Mouse (Mus musculus): ENCODE data around the gene Aebp1.

DNA sequence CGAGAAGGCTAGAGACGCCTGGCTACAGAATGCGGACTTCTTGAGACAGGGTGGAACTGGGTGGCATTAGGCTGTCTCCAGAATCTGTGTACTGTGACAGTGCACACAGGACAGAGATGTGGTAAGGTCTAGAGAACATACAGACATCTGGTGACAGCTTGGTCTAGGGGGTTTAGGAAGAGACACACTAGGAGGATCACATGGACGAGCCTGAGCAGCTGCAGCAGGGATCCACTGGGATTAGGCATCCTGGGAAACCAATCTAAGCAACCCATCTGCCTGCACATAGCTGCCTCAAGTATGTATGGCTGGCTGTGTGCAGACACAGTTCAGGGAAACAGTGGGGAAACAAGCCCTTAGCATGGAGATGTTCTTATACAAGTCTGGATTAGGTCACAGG, 52.2 kb downstream of the Aebp1 start:
- TF ChIP-seq CTCF (IDR thresholded peaks at IDR 0.05; ENCODE audit: low read depth, low read length) (no peak), GATA1 (IDR thresholded peaks at IDR 0.05; ENCODE audit: borderline replicate concordance, low read length) (no peak), TAL1 (conservative IDR thresholded peaks at IDR 0.05; ENCODE audit: low read depth, low read length) (no peak)

All from G1E (cell line).